Mouse (Mus musculus) intestine, embryonic 16.5 days (tissue): ENCODE data around the gene Zfp423. TPM values are rescaled to one million over a fixed set of nuclear protein-coding genes. Genes with fewer than 3 reads are reported as not detected.
A peak's percentile ranks its signal among the peaks of the same experiment; 100 is the strongest.

ENCODE experiments used
- ATAC-seq: fragments of 200-750 bp; cut with Nextera tagmentation; 2 replicates; pipeline ENCODE4 v1.8.0; 2017; ENCODE audit warnings: moderate TSS enrichment, moderate library complexity
- H3K27ac ChIP-seq: fragments of 300-500 bp; sonication (generic); 2 replicates; pipeline ENCODE4 v1.5.1; 2014; ENCODE audit warnings: mild to moderate bottlenecking, low read length
- H3K27me3 ChIP-seq: fragments of 300-500 bp; sonication (generic); replicated peaks from 2 replicates; pipeline ENCODE4 v1.6.1; 2014; ENCODE audit warnings: low read length, control low read depth, mixed read lengths; ENCODE audit not compliant: control insufficient read depth, insufficient read depth
- H3K36me3 ChIP-seq: fragments of 300-500 bp; sonication (generic); 2 replicates; pipeline ENCODE4 v1.6.1; 2014; ENCODE audit warnings: low read length, control low read depth; ENCODE audit not compliant: control insufficient read depth, insufficient read depth
- H3K4me1 ChIP-seq: fragments of 300-500 bp; sonication (generic); 2 replicates; pipeline ENCODE4 v1.6.1; 2014; ENCODE audit warnings: low read length, control low read depth, mixed read lengths; ENCODE audit not compliant: control insufficient read depth, insufficient read depth
- H3K4me2 ChIP-seq: fragments of 300-500 bp; sonication (generic); 2 replicates; pipeline ENCODE4 v1.6.1; 2014; ENCODE audit warnings: low read depth, low read length, control low read depth
- H3K4me3 ChIP-seq: fragments of 300-500 bp; sonication (generic); 2 replicates; pipeline ENCODE4 v1.5.1; 2014; ENCODE audit warnings: mild to moderate bottlenecking, low read length
- H3K9ac ChIP-seq: fragments of 300-500 bp; sonication (generic); 2 replicates; pipeline ENCODE4 v1.6.1; 2014; ENCODE audit warnings: low read depth, low read length
- H3K9me3 ChIP-seq: fragments of 300-500 bp; sonication (generic); 2 replicates; pipeline ENCODE4 v1.6.1; 2016; ENCODE audit warnings: low read length, control low read depth; ENCODE audit not compliant: control insufficient read depth
- WGBS: fragments of 180-500 bp; shearing (Covaris S2); extraction: QIAGEN DNeasy Blood & Tissue Kit; methylation state at CpG from one replicate; pipeline ENCODE4 v1.1.7; 2014; 5-methylcytosine and 5-hydroxymethylcytosine counted together
- polyA plus RNA-seq: library from polyadenylated mRNA; unstranded; fragments of >200 nt; fragmentation: Nextera tagmentation; extraction: Ambion mirVana; gene quantifications from 2 replicates; pipeline ENCODE4 v1.2.1, GENCODE M21; 2015

Gene Zfp423
- polyA plus RNA-seq, 1 experiment from 2014 or later = 2.4 TPM

DNA sequence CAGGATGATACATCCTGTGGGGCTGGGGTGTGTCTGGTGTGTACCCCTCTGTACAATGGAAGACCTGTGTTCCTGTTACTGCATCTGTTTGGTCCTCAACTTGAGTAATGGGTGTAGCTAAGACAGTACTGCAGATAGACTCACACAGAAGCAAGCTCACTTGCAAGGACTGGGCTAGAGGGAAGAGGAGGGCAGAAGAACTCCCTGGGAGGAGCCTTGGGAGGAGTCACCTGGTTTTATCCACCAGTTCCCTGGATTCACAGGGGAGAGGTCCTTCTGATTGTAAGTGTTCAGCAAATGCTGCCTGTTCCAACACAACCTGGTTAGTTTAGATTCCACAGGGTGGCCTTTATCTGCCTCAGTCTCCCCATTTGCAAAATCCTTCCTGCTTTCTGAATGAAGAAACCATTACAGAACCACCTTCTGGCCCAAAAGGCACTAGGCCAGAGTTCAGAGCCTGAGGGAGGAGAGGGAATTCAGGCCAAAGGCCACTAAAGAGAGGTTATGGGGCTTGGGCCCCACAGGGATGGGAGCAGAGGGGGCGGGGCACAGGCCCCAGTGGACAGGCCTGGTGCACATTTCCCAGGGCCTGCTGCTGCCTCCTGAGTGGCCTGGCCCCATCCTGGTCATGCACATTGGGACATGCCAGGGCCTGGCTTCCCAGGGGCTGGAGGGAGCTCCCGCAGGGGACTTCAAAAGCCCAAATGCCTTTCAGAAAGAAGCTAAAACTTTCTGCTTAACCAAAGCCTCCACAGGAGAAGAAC, 7.8 kb upstream of the Zfp423 start:
- Histone ChIP-seq H3K27me3 (peaks cover 16% of the 10 kb centered on the region), H3K36me3 (no peaks in the 10 kb centered on the region), H3K4me2 (0 out of 2 replicates have a peak overlapping the region, but pooled peaks have one; percentile 9), H3K4me1 (peaks cover 8% of the 10 kb centered on the region), H3K4me3 (no peak overlapping the region), H3K27ac (no peak overlapping the region), H3K9me3 (no peaks in the 10 kb centered on the region), H3K9ac (peak overlapping the region; percentile 27; the same call in 1 of the 2 replicates)
- ATAC-seq = peak; percentile 80
- 28% methylated on average over 2 of the region's 2 CpGs for WGBS

DNA sequence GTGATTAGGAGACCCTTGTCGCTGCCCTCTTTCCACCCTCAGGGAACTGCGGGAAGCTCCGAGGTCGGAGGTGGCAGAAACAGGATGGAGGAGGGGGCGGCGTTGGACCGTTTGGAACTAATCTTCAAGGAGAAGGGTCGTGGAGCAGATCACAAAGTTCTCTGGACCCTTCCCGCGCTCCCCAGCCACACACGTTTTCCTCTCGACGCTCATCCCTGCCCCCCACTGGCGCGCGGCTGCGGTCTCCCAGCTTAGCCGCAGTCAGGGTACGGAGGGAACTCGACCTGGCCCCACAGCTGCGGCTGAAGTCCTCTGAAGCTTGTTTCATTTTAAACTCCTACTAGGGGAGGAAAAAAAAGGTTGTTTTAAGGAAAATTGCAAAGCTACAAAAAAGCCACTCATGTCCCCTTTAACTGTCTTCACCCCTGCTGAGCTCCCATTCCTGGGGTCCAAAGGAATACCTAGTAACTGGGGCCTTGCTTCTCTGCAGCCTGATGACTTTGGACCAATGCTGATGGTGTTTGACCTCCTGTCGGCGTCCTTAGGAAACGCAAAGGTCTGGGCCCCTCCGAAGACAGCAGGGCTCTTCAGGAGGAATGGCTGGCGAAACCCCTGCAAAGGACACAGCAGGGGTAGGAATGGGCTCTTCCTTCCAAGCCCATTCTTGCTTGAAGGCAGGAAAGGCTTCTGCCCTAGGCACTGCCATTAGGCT, 3.3 kb upstream of the Zfp423 start:
- 6% methylated on average over 26 of the region's 26 CpGs for WGBS
- ATAC-seq = no peak
- H3K9me3 ChIP-seq = no peaks in the 10 kb centered on the region

DNA sequence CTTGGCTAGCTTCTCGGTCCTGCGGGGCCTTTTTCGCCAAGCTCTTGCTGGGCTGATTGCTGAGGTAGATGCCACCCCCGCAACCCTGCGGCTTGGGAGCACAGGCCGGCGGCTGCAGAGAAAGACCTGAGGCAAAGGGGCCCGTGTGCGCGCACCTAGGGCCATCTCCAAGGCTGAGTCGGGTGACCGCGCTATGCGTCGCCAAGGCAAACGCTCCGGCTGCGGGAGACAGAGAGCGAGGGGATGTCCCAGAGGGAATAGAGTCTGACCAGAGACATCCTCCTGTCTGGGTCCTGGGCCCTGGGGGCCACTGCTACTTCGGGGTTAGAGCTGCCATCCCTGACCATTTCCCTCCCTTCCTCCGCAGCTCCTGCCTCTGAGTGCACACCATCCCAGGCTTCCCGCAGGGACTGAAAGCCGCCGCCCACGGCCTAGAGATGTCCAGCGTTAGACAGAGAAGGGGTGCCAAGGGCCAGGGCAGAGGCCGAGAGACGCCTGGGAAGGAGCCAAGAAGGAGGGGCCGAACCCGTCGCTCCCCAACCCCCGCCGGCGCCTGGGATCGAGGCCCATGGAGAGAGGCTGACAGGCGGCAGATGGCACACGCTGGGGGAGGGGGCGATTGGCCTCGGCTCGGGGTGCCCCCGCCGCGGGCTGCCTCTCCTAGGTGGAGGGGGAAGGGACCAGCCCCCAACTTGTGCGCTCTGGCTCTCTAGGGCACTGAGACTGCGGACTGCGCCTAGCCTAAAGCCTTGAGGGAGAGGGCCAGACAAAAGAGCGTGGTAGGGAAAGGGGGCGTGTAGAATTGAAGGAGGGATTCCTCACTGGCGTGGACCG, 2.5 kb upstream of the Zfp423 start:
- ATAC-seq = no peak
- Histone ChIP-seq H3K4me1 (peaks cover 24% of the 10 kb centered on the region), H3K27ac (no peak overlapping the region), H3K36me3 (no peaks in the 10 kb centered on the region), H3K9ac (peak overlapping the region; percentile 53), H3K4me2 (peak overlapping the region; percentile 96), H3K27me3 (peaks cover 36% of the 10 kb centered on the region), H3K4me3 (peak overlapping the region; percentile 80), H3K9me3 (no peaks in the 10 kb centered on the region)
- under 1% methylated on average over 48 of the region's 50 CpGs for WGBS

More for the DNA sequence above, 3.3 kb upstream of the Zfp423 start:
- Histone ChIP-seq H3K27ac (no peak overlapping the region), H3K4me2 (peak overlapping the region; percentile 96), H3K4me3 (peak overlapping the region; percentile 80), H3K27me3 (peaks cover 36% of the 10 kb centered on the region), H3K9ac (0 out of 2 replicates have a peak overlapping the region, but pooled peaks have one; percentile 21), H3K4me1 (peaks cover 26% of the 10 kb centered on the region), H3K36me3 (no peaks in the 10 kb centered on the region)

DNA sequence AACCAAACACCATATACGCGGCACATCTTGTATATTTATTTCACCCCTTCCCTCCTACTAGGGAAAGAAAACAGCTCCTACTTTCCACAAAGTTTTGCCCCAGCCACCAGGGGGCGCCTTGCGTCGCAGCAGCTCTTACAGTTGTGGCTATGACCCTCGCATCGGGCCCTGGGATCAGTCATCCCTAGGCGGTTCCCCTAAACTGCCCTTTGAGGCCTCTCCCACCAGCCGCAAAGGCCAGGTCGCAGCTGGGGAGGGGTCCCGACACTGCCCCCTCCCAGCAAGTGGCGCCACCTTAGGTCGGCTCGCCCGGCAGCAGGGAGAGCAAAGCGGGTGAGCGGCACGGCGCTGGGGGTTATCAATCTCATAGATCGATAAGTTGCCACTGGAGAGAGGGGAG, 1.7 kb upstream of the Zfp423 start:
- Histone ChIP-seq H3K9me3 (no peaks in the 10 kb centered on the region), H3K4me1 (peaks cover 24% of the 10 kb centered on the region), H3K36me3 (no peaks in the 10 kb centered on the region), H3K27me3 (peaks cover 36% of the 10 kb centered on the region), H3K4me2 (peak overlapping the region; percentile 96), H3K9ac (peak overlapping the region; percentile 53; the same call in 1 of the 2 replicates), H3K27ac (no peak overlapping the region), H3K4me3 (peak overlapping the region; percentile 80)
- no peak for ATAC-seq
- WGBS = 1% methylated on average over 19 of the region's 20 CpGs

DNA sequence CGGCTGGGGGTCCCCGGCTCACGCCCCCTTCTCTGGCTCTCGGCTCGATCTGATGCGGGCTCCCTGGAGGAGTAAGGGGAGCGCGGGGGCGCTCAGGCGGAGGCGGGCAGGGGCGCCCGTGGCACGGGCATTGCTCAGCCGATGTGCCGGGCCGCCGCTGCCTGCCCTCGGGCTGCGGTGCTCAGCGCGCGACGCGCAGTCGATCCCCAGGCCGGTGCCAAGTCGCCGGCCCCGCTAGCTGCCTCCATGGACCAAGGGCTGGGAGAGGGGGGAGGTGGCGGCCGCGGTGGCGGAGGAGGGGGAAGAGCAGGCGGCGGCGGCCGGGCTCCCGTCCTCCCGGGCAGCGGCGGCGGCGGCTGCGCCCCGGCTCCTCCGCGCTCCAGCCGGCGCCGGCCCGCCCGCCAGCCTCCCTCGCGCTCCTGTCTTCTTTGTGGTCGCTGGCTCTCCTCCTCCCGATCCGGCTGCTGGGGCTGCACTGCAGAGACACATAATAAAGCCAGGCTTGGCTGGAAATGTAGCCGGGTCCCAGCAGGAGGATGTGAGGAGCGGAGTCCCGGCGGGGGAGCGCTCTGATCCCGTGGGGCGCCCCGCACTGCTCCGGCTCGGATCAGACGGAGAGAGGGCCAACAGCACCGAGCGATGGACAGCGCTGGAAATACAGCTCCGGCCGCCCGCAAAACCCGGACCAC, 810 bp upstream of the Zfp423 start:
- Histone ChIP-seq H3K4me1 (peaks cover 24% of the 10 kb centered on the region), H3K4me2 (peak overlapping the region; percentile 96), H3K4me3 (peak overlapping the region; percentile 80), H3K9ac (peak overlapping the region; percentile 91), H3K27ac (peak overlapping the region; percentile 72), H3K27me3 (peaks cover 36% of the 10 kb centered on the region), H3K36me3 (no peaks in the 10 kb centered on the region), H3K9me3 (no peaks in the 10 kb centered on the region)
- under 1% methylated on average over 63 of the region's 76 CpGs for WGBS
- ATAC-seq = peak; percentile 59

- Histone ChIP-seq H3K9ac (peak overlapping the region; percentile 91), H3K27me3 (peaks cover 30% of the 10 kb centered on the region), H3K27ac (peak overlapping the region; percentile 96), H3K4me1 (peaks cover 24% of the 10 kb centered on the region), H3K4me2 (peak overlapping the region; percentile 96), H3K9me3 (no peaks in the 10 kb centered on the region), H3K36me3 (no peaks in the 10 kb centered on the region), H3K4me3 (peak overlapping the region; percentile 80)
- ATAC-seq = peak; percentile 84
- WGBS = under 1% methylated on average over 64 of the region's 115 CpGs
Measured at GRCm38 (mm10) chr8:87958451-87959319, 710 bp downstream of the Zfp423 start.

DNA sequence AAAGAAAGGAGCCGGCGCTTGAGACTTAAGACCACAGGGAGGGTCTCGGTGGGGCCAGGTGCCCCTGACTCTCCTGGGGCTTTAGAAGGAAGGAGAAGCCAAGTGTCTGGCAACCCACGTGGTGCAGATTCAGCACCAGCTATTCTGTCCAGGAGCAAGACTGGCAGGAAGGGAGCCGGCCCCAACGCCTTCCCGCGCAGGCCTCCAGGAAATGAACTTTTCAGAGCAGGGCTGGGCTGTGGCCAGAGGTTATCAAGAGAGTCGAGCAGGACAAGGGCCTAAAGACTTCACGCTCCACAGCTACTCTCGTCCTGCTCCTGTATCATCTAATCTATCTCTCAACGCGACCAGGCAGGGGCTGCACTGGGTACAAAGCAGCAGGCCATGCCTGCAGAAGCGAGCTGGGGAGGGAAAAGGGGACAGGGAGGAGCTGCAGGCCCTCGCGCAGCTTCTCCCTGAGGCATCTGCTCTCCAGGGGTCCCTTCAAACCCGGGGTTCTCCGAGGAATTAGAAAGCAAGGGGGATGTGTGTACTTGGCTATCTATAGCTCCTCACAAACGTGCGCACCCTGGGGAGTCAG, 1.4 kb downstream of the Zfp423 start:
- H3K27ac ChIP-seq = peak overlapping the region; percentile 96
- H3K9me3 ChIP-seq = no peaks in the 10 kb centered on the region
- WGBS = 5% methylated on average over 20 of the region's 20 CpGs
- peak overlapping the region; percentile 91 for H3K9ac ChIP-seq
- H3K27me3 ChIP-seq = peaks cover 26% of the 10 kb centered on the region
- ATAC-seq = peak; percentile 27
- peak overlapping the region; percentile 80 for H3K4me3 ChIP-seq
- H3K4me1 ChIP-seq = peaks cover 24% of the 10 kb centered on the region
- no peaks in the 10 kb centered on the region for H3K36me3 ChIP-seq
- H3K4me2 ChIP-seq = peak overlapping the region; percentile 96

DNA sequence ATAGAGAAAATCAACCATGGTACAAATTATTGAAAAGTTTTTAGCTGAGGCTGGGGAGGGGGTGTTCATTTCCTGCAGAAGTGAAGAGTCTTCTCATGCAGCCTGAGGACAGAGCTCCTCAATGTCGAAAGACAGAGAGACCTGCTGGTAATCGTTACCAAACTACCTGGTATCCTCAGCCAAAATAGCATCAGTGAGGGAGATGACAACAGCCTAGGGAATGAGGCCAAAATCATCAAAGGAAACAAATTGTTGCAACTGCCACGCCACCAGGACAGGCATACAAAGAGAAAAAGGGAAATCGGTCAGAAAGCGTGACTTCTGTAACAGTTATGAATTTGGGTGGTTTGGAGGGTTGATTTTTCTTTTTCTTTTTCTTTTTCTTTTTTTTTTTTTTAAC, 3.4 kb downstream of the Zfp423 start:
- Histone ChIP-seq H3K4me2 (no peak overlapping the region), H3K9me3 (no peaks in the 10 kb centered on the region), H3K27ac (no peak overlapping the region), H3K9ac (no peak overlapping the region), H3K4me1 (peaks cover 10% of the 10 kb centered on the region), H3K36me3 (no peaks in the 10 kb centered on the region), H3K4me3 (no peak overlapping the region), H3K27me3 (peaks cover 8% of the 10 kb centered on the region)
- ATAC-seq = no peak
- WGBS = 71% methylated on average over 5 of the region's 5 CpGs
